Mouse (Mus musculus) MEL (cell line): ENCODE data around the gene Zbtb20. TPM values are rescaled to one million over a fixed set of nuclear protein-coding genes. Genes with fewer than 3 reads are reported as not detected.

ENCODE experiments used
- DNase-seq: peaks from one replicate; pipeline ENCODE4 v3.0.0; 2011; ENCODE audit warnings: low read depth, low spot score
- H3K27ac ChIP-seq: 2 replicates; pipeline ENCODE4 v1.5.1; 2012; ENCODE audit warnings: low read depth, mild to moderate bottlenecking, control low read depth, low read length, moderate library complexity; ENCODE audit not compliant: control insufficient read depth
- H3K27me3 ChIP-seq, 2 experiments: fragments of 150-350 bp in 1 of 2; sonication (generic) in 1 of 2; 2 replicates each; pipeline ENCODE4 v1.6.1; 2012; ENCODE audit warnings: low read length in 2 of 2, mild to moderate bottlenecking in 2 of 2, improper control_type of control experiment in 1 of 2, moderate library complexity in 1 of 2; ENCODE audit not compliant: insufficient read depth in 2 of 2, control insufficient read depth in 1 of 2
- H3K36me3 ChIP-seq, 2 experiments: 2 replicates each; pipeline ENCODE4 v1.6.1; 2012 to 2014; ENCODE audit warnings: low read length in 2 of 2, improper control_type of control experiment in 1 of 2, inconsistent platforms in 1 of 2, mild to moderate bottlenecking in 1 of 2; ENCODE audit not compliant: insufficient read depth in 2 of 2, control insufficient read depth in 1 of 2
- H3K4me1 ChIP-seq, 2 experiments: fragments of 150-350 bp in 1 of 2; sonication (generic) in 1 of 2; 2 replicates each; pipeline ENCODE4 v1.6.1; 2012; ENCODE audit warnings: low read length in 2 of 2, improper control_type of control experiment in 1 of 2, mild to moderate bottlenecking in 1 of 2; ENCODE audit not compliant: insufficient read depth in 2 of 2, control insufficient read depth in 1 of 2
- H3K4me3 ChIP-seq, 2 experiments: fragments of 150-350 bp in 1 of 2; sonication (generic) in 1 of 2; 2 replicates each; pipeline ENCODE4 v1.5.1; 2012; ENCODE audit warnings: low read depth in 2 of 2, low read length in 2 of 2, mild to moderate bottlenecking in 2 of 2, moderate library complexity in 2 of 2, control low read depth in 1 of 2, improper control_type of control experiment in 1 of 2; ENCODE audit not compliant: control insufficient read depth in 1 of 2, insufficient read depth in 1 of 2
- H3K79me2 ChIP-seq: 2 replicates; pipeline ENCODE4 v1.6.1; 2012; ENCODE audit warnings: mild to moderate bottlenecking, low read length, moderate library complexity; ENCODE audit not compliant: control insufficient read depth, poor library complexity, insufficient read depth
- H3K9ac ChIP-seq: 2 replicates; pipeline ENCODE4 v1.6.1; 2012; ENCODE audit warnings: low read depth, mild to moderate bottlenecking, control low read depth, low read length, moderate library complexity; ENCODE audit not compliant: control insufficient read depth, poor library complexity, severe bottlenecking
- H3K9me3 ChIP-seq: fragments of 150-350 bp; sonication (generic); replicated peaks from 2 replicates; pipeline ENCODE4 v1.6.1; 2012; ENCODE audit warnings: mild to moderate bottlenecking, low read length, improper control_type of control experiment, moderate library complexity; ENCODE audit not compliant: insufficient read depth
- CHD1 ChIP-seq: IDR thresholded peaks from 2 replicates; pipeline ENCODE4 v1.6.1; 2012; ENCODE audit warnings: low read depth, mild to moderate bottlenecking, inconsistent platforms, low read length, improper control_type of control experiment
- CHD2 ChIP-seq: IDR thresholded peaks from 2 replicates; pipeline ENCODE4 v1.6.1; 2011; ENCODE audit warnings: low read length, improper control_type of control experiment
- CTCF ChIP-seq, 3 experiments: IDR thresholded peaks in 2 of 3; conservative IDR thresholded peaks in 1 of 3; 2 replicates each; pipeline ENCODE4 v1.5.1; 2011 to 2012; ENCODE audit warnings: low read length in 3 of 3, low read depth in 2 of 3, mild to moderate bottlenecking in 2 of 3, improper control_type of control experiment in 1 of 3, inconsistent platforms in 1 of 3, mixed read lengths in 1 of 3, moderate library complexity in 1 of 3; ENCODE audit not compliant: control insufficient read depth in 1 of 3, insufficient read depth in 1 of 3, poor library complexity in 1 of 3, severe bottlenecking in 1 of 3
- EP300 ChIP-seq, 2 experiments: IDR thresholded peaks; 2 replicates each; pipeline ENCODE4 v1.6.1; 2011; ENCODE audit warnings: improper control_type of control experiment in 2 of 2, low read length in 2 of 2, low read depth in 1 of 2, mild to moderate bottlenecking in 1 of 2
- ETS1 ChIP-seq: IDR thresholded peaks from 2 replicates; pipeline ENCODE4 v1.6.1; 2012; ENCODE audit warnings: low read depth, mild to moderate bottlenecking, inconsistent platforms, low read length, improper control_type of control experiment, moderate library complexity
- GATA1 ChIP-seq: IDR thresholded peaks from 2 replicates; pipeline ENCODE4 v1.6.1; 2011; ENCODE audit warnings: low read depth, low read length, improper control_type of control experiment
- HCFC1 ChIP-seq: IDR thresholded peaks from 2 replicates; pipeline ENCODE4 v1.6.1; 2012; ENCODE audit warnings: low read depth, mild to moderate bottlenecking, inconsistent platforms, low read length, improper control_type of control experiment, moderate library complexity
- JUND ChIP-seq: IDR thresholded peaks from 2 replicates; pipeline ENCODE4 v1.6.1; 2011; ENCODE audit warnings: low read depth, mild to moderate bottlenecking, improper control_type of control experiment, low read length
- MAFK ChIP-seq: IDR thresholded peaks from 2 replicates; pipeline ENCODE4 v1.6.1; 2011; ENCODE audit warnings: low read depth, mild to moderate bottlenecking, low read length, improper control_type of control experiment, borderline replicate concordance
- MAZ ChIP-seq: IDR thresholded peaks from 2 replicates; pipeline ENCODE4 v1.6.1; 2012; ENCODE audit warnings: low read depth, mild to moderate bottlenecking, inconsistent platforms, low read length, improper control_type of control experiment
- MEF2A ChIP-seq: IDR thresholded peaks from 2 replicates; pipeline ENCODE4 v1.6.1; 2014; ENCODE audit warnings: low read depth, mild to moderate bottlenecking, inconsistent platforms, low read length, improper control_type of control experiment; ENCODE audit not compliant: poor library complexity, insufficient replicate concordance, severe bottlenecking; ENCODE audit errors: extremely low read depth
- MYB ChIP-seq: IDR thresholded peaks from 2 replicates; pipeline ENCODE4 v1.6.1; 2011; ENCODE audit warnings: mild to moderate bottlenecking, low read depth, low read length, improper control_type of control experiment
- MYC ChIP-seq: IDR thresholded peaks from 2 replicates; pipeline ENCODE4 v1.6.1; 2011; ENCODE audit warnings: low read depth, mild to moderate bottlenecking, low read length, improper control_type of control experiment, moderate library complexity
- NELFE ChIP-seq: IDR thresholded peaks from 2 replicates; pipeline ENCODE4 v1.6.1; 2011; ENCODE audit warnings: low read depth, low read length, improper control_type of control experiment
- NRF1 ChIP-seq: IDR thresholded peaks from 2 replicates; pipeline ENCODE4 v1.6.1; 2014; ENCODE audit warnings: low read depth, mild to moderate bottlenecking, inconsistent platforms, low read length, improper control_type of control experiment, moderate library complexity; ENCODE audit not compliant: poor library complexity, insufficient read depth, severe bottlenecking
- POLR2AphosphoS2 ChIP-seq: IDR thresholded peaks from 2 replicates; pipeline ENCODE4 v1.6.1; 2011; ENCODE audit warnings: low read length, improper control_type of control experiment
- POLR2AphosphoS5 ChIP-seq: IDR thresholded peaks from 2 replicates; pipeline ENCODE4 v1.6.1; 2012; ENCODE audit warnings: low read depth, borderline replicate concordance, mild to moderate bottlenecking, inconsistent platforms, low read length, moderate library complexity, mixed read lengths
- RAD21 ChIP-seq: IDR thresholded peaks from 2 replicates; pipeline ENCODE4 v1.6.1; 2011; ENCODE audit warnings: mild to moderate bottlenecking, low read depth, low read length, improper control_type of control experiment
- RCOR1 ChIP-seq: IDR thresholded peaks from 2 replicates; pipeline ENCODE4 v1.6.1; 2012; ENCODE audit warnings: low read depth, mild to moderate bottlenecking, inconsistent platforms, low read length, improper control_type of control experiment
- SIN3A ChIP-seq: IDR thresholded peaks from 2 replicates; pipeline ENCODE4 v1.6.1; 2012; ENCODE audit warnings: low read length, improper control_type of control experiment, inconsistent platforms
- TAL1 ChIP-seq: IDR thresholded peaks from 2 replicates; pipeline ENCODE4 v1.6.1; 2012; ENCODE audit warnings: mild to moderate bottlenecking, inconsistent platforms, low read length, moderate library complexity, mixed read lengths
- USF1 ChIP-seq: IDR thresholded peaks from 2 replicates; pipeline ENCODE4 v1.6.1; 2014; ENCODE audit warnings: low read depth, mild to moderate bottlenecking, inconsistent platforms, low read length, improper control_type of control experiment, moderate library complexity
- USF2 ChIP-seq, 2 experiments: IDR thresholded peaks; 2 replicates each; pipeline ENCODE4 v1.6.1; 2011 to 2012; ENCODE audit warnings: improper control_type of control experiment in 2 of 2, low read length in 2 of 2, borderline replicate concordance in 1 of 2, inconsistent platforms in 1 of 2, low read depth in 1 of 2, mild to moderate bottlenecking in 1 of 2; ENCODE audit not compliant: insufficient read depth in 1 of 2
- ZC3H11A ChIP-seq: IDR thresholded peaks from 2 replicates; pipeline ENCODE4 v1.6.1; 2012; ENCODE audit warnings: low read depth, mild to moderate bottlenecking, inconsistent platforms, low read length, improper control_type of control experiment
- ZKSCAN1 ChIP-seq: IDR thresholded peaks from 2 replicates; pipeline ENCODE4 v1.6.1; 2012; ENCODE audit warnings: low read depth, mild to moderate bottlenecking, inconsistent platforms, low read length, improper control_type of control experiment, moderate library complexity
- ZNF384 ChIP-seq: IDR thresholded peaks from 2 replicates; pipeline ENCODE4 v1.6.1; 2012; ENCODE audit warnings: low read depth, mild to moderate bottlenecking, inconsistent platforms, low read length, improper control_type of control experiment
- polyA plus RNA-seq, 2 experiments: library from polyadenylated mRNA; stranded (reverse) in 1 of 2; unstranded in 1 of 2; fragments of >175 nt in 1 of 2; fragments of >200 nt in 1 of 2; gene quantifications; 2 replicates each; pipeline versions ENCODE4 v1.2.1 to v1.2.4; 2012; ENCODE audit warnings: low replicate concordance in 2 of 2, low read depth in 1 of 2; ENCODE audit not compliant: insufficient read length in 2 of 2, insufficient read depth in 1 of 2, missing spikeins in 1 of 2
- total RNA-seq: library from RNA; depleted of rRNA; stranded (reverse); fragments of 300-350 nt; gene quantifications from 2 replicates; pipeline ENCODE4 v1.2.3, GENCODE M21; 2012

The Zbtb20 gene
- total and polyA plus RNA-seq, 3 experiments = 0.17 to 0.27 TPM; not detected in 1

- Histone ChIP-seq H3K27ac (no peak overlapping the region), H3K4me1 (no peaks in the 10 kb centered on the region), H3K79me2 (no peaks in the 10 kb centered on the region)
These were observed 534.9 kb downstream of the Zbtb20 start for GRCm38 (mm10) chr16:43410613-43410974.

GRCm38 (mm10) chr16:43415864-43416263 is 540.2 kb downstream of the Zbtb20 start:
- Histone ChIP-seq H3K4me3 (no peak overlapping the region), H3K27me3 (no peaks in the 10 kb centered on the region; a peak in 1 of 4 replicates), H3K4me1 (no peaks in the 10 kb centered on the region), H3K36me3 (no peaks in the 10 kb centered on the region), H3K9me3 (no peaks in the 10 kb centered on the region), H3K9ac (no peak overlapping the region), H3K27ac (no peak overlapping the region), H3K79me2 (no peaks in the 10 kb centered on the region)
- no peak for DNase-seq
- TF ChIP-seq EP300 (IDR thresholded peaks at IDR 0.05; ENCODE audit: low read depth in 1 of 2, low read length in 2 of 2) (no peak), RCOR1 (no peak), POLR2AphosphoS2 (no peak), CHD1 (no peak), CTCF (IDR thresholded peaks at IDR 0.05 in 2 of 3, conservative IDR thresholded peaks at IDR 0.05 in 1 of 3; ENCODE audit: control insufficient read depth in 1 of 3, insufficient read depth in 1 of 3, low read depth in 2 of 3, low read length in 3 of 3, poor library complexity in 1 of 3, severe bottlenecking in 1 of 3) (no peak), MAFK (no peak), USF1 (no peak), ETS1 (no peak), ZC3H11A (no peak), NRF1 (no peak), USF2 (IDR thresholded peaks at IDR 0.05; ENCODE audit: borderline replicate concordance in 1 of 2, insufficient read depth in 1 of 2, low read depth in 1 of 2, low read length in 2 of 2) (no peak), NELFE (no peak), ZKSCAN1 (no peak), MYB (no peak), SIN3A (no peak), JUND (no peak)

More at GRCm38 (mm10) chr16:43410613-43410974, 534.9 kb downstream of the Zbtb20 start:
- Histone ChIP-seq H3K9ac (no peak overlapping the region), H3K27me3 (no peaks in the 10 kb centered on the region; a peak in 1 of 4 replicates), H3K9me3 (no peaks in the 10 kb centered on the region), H3K4me3 (no peak overlapping the region), H3K36me3 (no peaks in the 10 kb centered on the region)
- no peak for DNase-seq
- TF ChIP-seq MEF2A = no peak
- TF ChIP-seq GATA1 = no peak
- no peak for TF ChIP-seq ZKSCAN1
- TF ChIP-seq MAFK = no peak
- no peak for TF ChIP-seq MAZ
- no peak for TF ChIP-seq POLR2AphosphoS2
- TF ChIP-seq ZC3H11A = no peak
- no peak for TF ChIP-seq ZNF384
- TF ChIP-seq RAD21 = no peak
- no peak for TF ChIP-seq MYC
- TF ChIP-seq HCFC1 = no peak
- TF ChIP-seq TAL1 = no peak
- no peak for TF ChIP-seq CHD2
- TF ChIP-seq ETS1 = no peak
- no peak for TF ChIP-seq CHD1
- TF ChIP-seq USF2 (IDR thresholded peaks at IDR 0.05; ENCODE audit: borderline replicate concordance in 1 of 2, insufficient read depth in 1 of 2, low read depth in 1 of 2, low read length in 2 of 2) = no peak
- TF ChIP-seq POLR2AphosphoS5 = no peak
